In the genomic region with DNA sequence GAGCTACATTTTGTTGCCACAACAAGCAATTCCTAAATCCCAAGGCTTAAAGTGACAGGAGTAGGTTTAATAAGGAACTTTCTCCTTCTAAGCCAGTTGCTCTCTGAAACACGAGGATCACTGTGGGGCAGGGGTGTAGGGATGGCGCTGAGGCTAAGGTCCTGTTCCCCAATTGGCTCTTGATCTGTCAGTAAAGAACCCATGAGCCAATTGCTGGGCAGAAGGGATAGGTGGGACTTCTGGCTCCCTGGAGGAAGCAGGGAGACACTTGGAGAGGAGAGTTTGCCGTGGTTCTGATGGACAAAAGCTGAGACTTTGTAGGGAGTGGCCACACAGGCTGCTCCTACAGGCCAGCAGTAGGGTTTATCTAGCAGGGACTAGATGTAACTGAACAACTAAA, we compare ENCODE assay signal across 22 mouse cellular contexts.
DNase-seq lines count a peak whose midpoint lies in the region; ATAC-seq lines count a peak whose summit lies in the region.
"Had no signal": no experiment of that assay in that cellular context is flagged by ENCODE, and none has a peak within 500 bp of the region (broad histone marks: within the 10 kb centered on the region; RNA-seq: fewer than 3 reads in every experiment).

No protein-coding gene starts in this region.

- no peaks in the 10 kb centered on the region for H3K4me1 ChIP-seq in embryonic facial prominence, embryonic 11.5 days (ENCODE audit: control insufficient read depth, insufficient read depth, low read length)
- peaks cover 11% of the 10 kb centered on the region; the same call in 1 of the 2 replicates for H3K4me1 ChIP-seq in embryonic facial prominence, embryonic 10.5 days
- peaks cover 5 to 8% of the 10 kb centered on the region in 2 experiments for H3K4me1 ChIP-seq in heart, embryonic 14.5 days (ENCODE audit: control insufficient read depth in 2 of 2, insufficient read depth in 2 of 2, low read length in 2 of 2)
- H3K4me1 ChIP-seq: forebrain, embryonic 15.5 days; hindbrain, embryonic 12.5 days had no signal

- peak; percentile 24 for DNase-seq in embryonic facial prominence, embryonic 11.5 days (ENCODE audit: low spot score)
- no peak for DNase-seq in embryonic facial prominence, embryonic 10.5 days (ENCODE audit: low spot score)
- no peak for DNase-seq in heart, adult 11 months
- DNase-seq in ES-CJ7 (ENCODE audit: low read depth, low spot score), result peak; percentile 54
- peak; percentile 69 for DNase-seq in ZHBTc4 (ENCODE audit: low read depth, low spot score)
- no peak for DNase-seq in layer of hippocampus, postnatal 36 days
- DNase-seq: adrenal gland, postnatal 10 days; cerebellum, adult 18-20 months; cerebellum, adult 9-11 months; cerebellum, postnatal 36 days; gastrocnemius, postnatal 36 days; heart, adult 2 months; heart, postnatal 14 days; kidney, adult 11 months; kidney, adult 9 months had no signal

- H3K4me3 ChIP-seq in embryonic facial prominence, embryonic 11.5 days (ENCODE audit: low read depth, low read length), result no peak overlapping the region
- H3K4me3 ChIP-seq in embryonic facial prominence, embryonic 10.5 days, result no peak overlapping the region
- H3K4me3 ChIP-seq in heart, embryonic 14.5 days (ENCODE audit: control insufficient read depth in 1 of 2, insufficient read depth in 1 of 2, low read depth in 1 of 2, low read length in 2 of 2), result no peak overlapping the region
- H3K4me3 ChIP-seq: embryonic facial prominence, embryonic 13.5 days; forebrain, embryonic 15.5 days; heart, adult 2 months; heart, embryonic 15.5 days; hindbrain, embryonic 12.5 days had no signal

- H3K4me2 ChIP-seq in embryonic facial prominence, embryonic 11.5 days (ENCODE audit: low read depth, low read length), result no peak overlapping the region
- 0 out of 2 replicates have a peak overlapping the region, but pooled peaks have one; percentile 27 for H3K4me2 ChIP-seq in heart, embryonic 14.5 days (ENCODE audit: low read length)
- H3K4me2 ChIP-seq: embryonic facial prominence, embryonic 13.5 days; forebrain, embryonic 15.5 days; heart, embryonic 15.5 days; hindbrain, embryonic 12.5 days had no signal

- no peak overlapping the region for H3K27ac ChIP-seq in embryonic facial prominence, embryonic 11.5 days (replicated peaks; ENCODE audit: low read depth, low read length)
- no peak overlapping the region for H3K27ac ChIP-seq in embryonic facial prominence, embryonic 10.5 days (replicated peaks)
- H3K27ac ChIP-seq in heart, embryonic 14.5 days (replicated peaks in 1 of 2; ENCODE audit: control insufficient read depth in 1 of 2, insufficient read depth in 1 of 2, low read depth in 2 of 2, low read length in 2 of 2), result no peak overlapping the region
- H3K27ac ChIP-seq: embryonic facial prominence, embryonic 13.5 days; forebrain, embryonic 15.5 days; heart, adult 2 months; heart, embryonic 15.5 days; hindbrain, embryonic 12.5 days; hindbrain, postnatal 0 days had no signal

- no peaks in the 10 kb centered on the region for H3K27me3 ChIP-seq in embryonic facial prominence, embryonic 11.5 days (ENCODE audit: control insufficient read depth, insufficient read depth, low read length)
- H3K27me3 ChIP-seq in embryonic facial prominence, embryonic 10.5 days (replicated peaks; ENCODE audit: low read depth, poor library complexity, severe bottlenecking), result no peaks in the 10 kb centered on the region
- no peaks in the 10 kb centered on the region for H3K27me3 ChIP-seq in heart, embryonic 14.5 days (ENCODE audit: control insufficient read depth, insufficient read depth, low read length)
- H3K27me3 ChIP-seq: embryonic facial prominence, embryonic 13.5 days; forebrain, embryonic 15.5 days; heart, embryonic 15.5 days; hindbrain, embryonic 12.5 days had no signal

- no peaks in the 10 kb centered on the region for H3K36me3 ChIP-seq in embryonic facial prominence, embryonic 11.5 days (replicated peaks; ENCODE audit: control insufficient read depth, insufficient read depth, low read depth, low read length)
- no peaks in the 10 kb centered on the region for H3K36me3 ChIP-seq in embryonic facial prominence, embryonic 10.5 days (replicated peaks)
- no peaks in the 10 kb centered on the region for H3K36me3 ChIP-seq in heart, embryonic 14.5 days (ENCODE audit: control insufficient read depth, insufficient read depth, low read length)
- H3K36me3 ChIP-seq: embryonic facial prominence, embryonic 13.5 days; forebrain, embryonic 15.5 days; heart, embryonic 15.5 days; hindbrain, embryonic 12.5 days had no signal

- no peak overlapping the region for H3K9ac ChIP-seq in embryonic facial prominence, embryonic 11.5 days (replicated peaks; ENCODE audit: low read length)
- H3K9ac ChIP-seq in heart, embryonic 14.5 days (ENCODE audit: low read length), result no peak overlapping the region
- H3K9ac ChIP-seq: embryonic facial prominence, embryonic 13.5 days; forebrain, embryonic 15.5 days; heart, embryonic 15.5 days; hindbrain, embryonic 12.5 days had no signal

- no peaks in the 10 kb centered on the region for H3K9me3 ChIP-seq in embryonic facial prominence, embryonic 11.5 days (replicated peaks; ENCODE audit: control insufficient read depth, low read length)
- no peaks in the 10 kb centered on the region for H3K9me3 ChIP-seq in embryonic facial prominence, embryonic 10.5 days
- no peaks in the 10 kb centered on the region; the same call in 1 of the 2 replicates for H3K9me3 ChIP-seq in heart, embryonic 14.5 days (ENCODE audit: control insufficient read depth, low read length)
- H3K9me3 ChIP-seq: embryonic facial prominence, embryonic 13.5 days; forebrain, embryonic 15.5 days; heart, embryonic 15.5 days had no signal

- 47% methylated on average over 3 of the region's 3 CpGs for WGBS in embryonic facial prominence, embryonic 11.5 days
- 42% methylated on average over 3 of the region's 3 CpGs for WGBS in embryonic facial prominence, embryonic 10.5 days
- WGBS in heart, embryonic 14.5 days, result 29% methylated on average over 3 of the region's 3 CpGs

- ATAC-seq in embryonic facial prominence, embryonic 11.5 days (replicated peaks; ENCODE audit: insufficient number of reproducible peaks, low FRiP score, low TSS enrichment, low read depth), result no peak
- no peak for ATAC-seq in heart, embryonic 14.5 days (ENCODE audit: insufficient number of reproducible peaks, insufficient read depth, low FRiP score, low read depth)
- no peak for ATAC-seq in megakaryocyte progenitor cell, adult 5-6 weeks (replicated peaks; ENCODE audit: poor library complexity)
- ATAC-seq: forebrain, embryonic 15.5 days; hindbrain, postnatal 0 days had no signal

Comparison
In these comparisons a context has a peak if more than half of its experiments do, and no peak if none do; other contexts are left out.
1. DNase-seq: peak in embryonic facial prominence, embryonic 11.5 days (single experiment), ES-CJ7 (single experiment) and ZHBTc4 (single experiment); none in embryonic facial prominence, embryonic 10.5 days (single experiment), heart, adult 11 months (single experiment) and layer of hippocampus, postnatal 36 days (0 of 2).